Mouse (Mus musculus): ENCODE results near the gene Plekhm1.

DNA sequence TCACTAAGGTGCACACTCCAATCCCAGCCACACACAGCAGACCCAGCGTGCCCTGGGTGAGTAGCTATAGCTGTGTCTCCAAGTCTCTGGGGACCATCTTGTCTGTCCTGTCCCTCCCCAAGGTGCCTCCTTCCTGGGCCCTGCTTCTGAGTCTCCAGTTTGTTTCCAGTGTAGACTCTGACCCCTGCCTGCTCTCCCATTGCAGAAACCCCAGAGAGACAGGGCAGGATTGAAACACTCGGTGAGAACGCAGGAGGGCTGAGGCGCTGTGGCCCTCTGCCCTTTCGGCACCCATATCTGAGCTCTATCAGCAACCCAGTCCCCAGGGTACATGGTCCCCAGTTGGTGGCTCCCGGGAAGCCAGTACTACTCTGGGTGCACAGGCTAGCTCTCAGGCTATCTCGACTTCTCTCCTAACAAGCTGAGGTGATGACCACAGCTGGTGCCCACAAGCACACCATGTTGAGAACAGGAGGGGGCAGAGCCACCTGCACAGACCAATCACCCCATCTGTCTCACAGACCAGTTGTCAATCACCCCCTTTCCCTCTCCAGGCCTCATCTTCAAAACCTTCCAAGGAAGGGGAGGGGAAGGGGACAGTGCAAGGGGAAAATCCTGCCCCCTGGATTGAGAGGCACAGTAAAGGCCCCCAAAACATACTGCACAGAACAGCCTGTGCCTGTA, 66.9 kb downstream of the Plekhm1 start:
- TF ChIP-seq CTCF (conservative IDR thresholded peaks at IDR 0.05; ENCODE audit: low read length) (no peak), NANOG (IDR thresholded peaks at IDR 0.05; ENCODE audit: borderline replicate concordance, low read length) (no peak), POU5F1 (IDR thresholded peaks at IDR 0.05; ENCODE audit: borderline replicate concordance, low read length) (no peak)

Measured in E14TG2a.4 (cell line).